Mouse (Mus musculus) CH12F3 (cell line): ENCODE results near the gene Fam241b.

Experiments
- in situ Hi-C: fragments of 300-500 bp; cut with MboI; formaldehyde crosslinking; loops from 2 replicates; pipeline ENCODE4 v1.14.3; 2020; ENCODE audit warnings: low sequenced_read_pairs

Gene Fam241b

DNA sequence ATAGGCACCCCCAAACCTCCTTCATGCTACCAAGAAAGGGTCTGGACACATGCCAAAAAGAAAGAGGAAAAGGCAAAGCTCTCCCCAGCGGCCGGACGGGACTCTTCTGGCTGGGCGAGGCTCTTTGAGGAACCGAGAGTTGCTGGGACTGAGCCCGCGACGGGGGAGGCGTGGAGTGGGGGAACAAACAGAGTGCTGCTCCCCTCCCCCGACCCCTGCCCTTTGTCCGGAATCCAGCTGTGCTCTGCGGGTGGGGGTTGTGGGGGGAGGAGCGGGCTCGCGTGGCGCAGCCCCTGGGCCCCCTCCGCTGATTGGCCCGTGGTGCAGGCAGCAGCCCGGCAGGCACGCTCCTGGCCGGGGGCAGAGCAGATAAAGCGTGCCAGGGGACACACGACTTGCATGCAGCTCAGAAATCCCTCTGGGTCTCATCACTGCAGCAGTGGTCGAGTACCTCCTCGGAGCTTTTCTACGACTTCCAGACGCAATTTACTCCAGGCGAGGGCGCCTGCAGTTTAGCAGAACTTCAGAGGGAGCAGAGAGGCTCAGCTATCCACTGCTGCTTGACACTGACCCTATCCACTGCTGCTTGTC is 10.9 kb downstream of the Fam241b start, which contains the start of gene Neurog3:
Gene Neurog3 (plus strand): TSS at position 400 of the 591 bp plus-strand sequence.
- in situ Hi-C loops: no loop called here

DNA sequence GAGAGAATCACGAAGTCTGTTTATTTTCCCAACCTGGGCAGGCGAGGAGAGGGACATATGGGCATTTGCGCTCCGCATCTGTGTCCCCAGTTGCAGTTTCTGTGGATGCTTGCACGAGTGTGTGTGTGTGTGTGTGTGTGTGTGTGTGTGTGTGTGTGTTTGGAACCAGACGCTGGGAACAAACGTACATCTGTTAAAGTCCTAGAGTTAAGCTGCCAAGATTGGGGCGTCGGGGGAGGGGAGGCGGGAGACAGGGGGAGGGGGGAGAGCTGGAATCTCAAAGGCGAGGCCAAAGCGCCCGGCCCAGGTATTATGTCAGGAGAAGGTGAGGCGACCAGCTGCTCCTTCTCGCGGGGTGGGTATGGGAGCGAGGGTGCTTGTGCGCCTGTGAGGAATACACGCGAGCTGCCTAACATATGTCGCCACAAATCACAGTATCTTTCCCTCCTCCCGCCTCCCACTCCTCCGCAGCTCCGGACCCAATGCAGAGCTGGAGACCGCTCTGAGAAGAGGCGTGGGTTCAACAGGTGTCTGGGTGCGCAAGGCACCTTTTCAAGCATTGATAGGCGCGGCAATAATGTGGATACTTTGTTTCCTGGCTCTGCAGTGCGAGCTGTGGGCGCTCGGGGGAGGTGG is 15.3 kb downstream of the Fam241b start:
- in situ Hi-C loops: no loop called here

- in situ Hi-C loops: no loop called here
Observed at GRCm38 (mm10) chr10:62127711-62128231, 15.9 kb downstream of the Fam241b start.

DNA sequence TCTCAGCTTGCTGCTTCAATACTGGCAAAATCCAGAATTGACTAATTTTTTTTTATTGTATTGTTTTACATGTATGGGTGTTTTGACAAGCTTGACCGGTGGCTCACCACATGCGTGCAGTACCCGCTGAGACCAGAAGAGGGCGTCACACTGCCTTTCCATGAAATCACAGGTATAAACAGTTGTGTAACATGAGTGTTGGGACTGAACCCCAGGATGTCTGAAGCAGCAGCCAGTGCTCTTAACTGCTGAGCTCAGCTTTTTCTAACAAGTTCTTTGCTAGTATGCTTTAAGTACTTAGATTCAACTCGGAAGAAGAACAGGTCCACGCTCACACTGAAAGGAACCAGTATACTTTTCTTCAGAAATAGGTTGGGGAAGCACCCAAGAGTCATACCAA is 16.6 kb downstream of the Fam241b start:
- in situ Hi-C loops: no loop called here

DNA sequence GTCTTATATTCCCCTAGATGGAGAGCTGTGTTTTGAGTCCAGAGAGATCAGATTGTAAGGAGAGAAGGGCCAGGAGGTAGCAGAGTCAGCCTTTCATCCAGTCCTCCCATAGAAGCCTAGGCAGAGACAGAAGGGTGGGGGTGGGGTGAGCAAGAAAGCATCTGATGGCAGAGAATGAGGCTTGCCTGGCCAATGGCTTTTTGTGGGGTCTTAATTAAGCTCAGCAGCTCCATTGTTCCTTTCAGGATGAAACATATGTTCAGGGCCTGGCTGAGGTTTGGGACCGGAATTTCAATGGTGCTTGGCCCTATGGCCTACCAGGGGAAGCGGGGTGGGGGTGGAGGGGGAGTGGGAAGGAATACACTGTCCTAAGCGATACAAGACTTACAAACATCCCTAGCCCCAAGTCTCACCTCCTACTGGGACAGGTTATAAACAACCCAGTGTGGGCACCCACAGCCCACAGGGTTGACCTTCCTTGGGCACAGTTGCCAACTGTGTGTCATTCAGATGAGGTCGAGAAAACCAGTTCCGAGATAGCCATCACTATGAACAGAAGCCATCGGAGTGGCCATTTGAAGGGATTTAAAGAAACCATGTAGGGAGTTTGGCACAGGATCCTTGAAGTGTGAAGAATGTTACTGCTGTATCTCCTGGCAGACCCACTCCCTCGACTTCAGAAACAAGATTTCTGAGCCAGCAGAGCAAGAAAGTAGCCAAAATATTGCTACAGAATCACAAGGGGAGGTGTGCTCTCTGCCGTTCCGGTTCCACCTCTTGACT is 29.7 kb downstream of the Fam241b start:
- in situ Hi-C loops: no loop called here

- in situ Hi-C loops: no loop called here
Observed at GRCm38 (mm10) chr10:62111207-62111576, 32.5 kb downstream of the Fam241b start.

- in situ Hi-C loops: no loop called here
Observed at GRCm38 (mm10) chr10:62110504-62111206, 33.1 kb downstream of the Fam241b start.

GRCm38 (mm10) chr10:62107048-62107447 is 36.7 kb downstream of the Fam241b start:
- in situ Hi-C loops: loop anchor here (10.0 kb wide), 1 partner anchor 122 kb away; no protein-coding TSS in a partner anchor

DNA sequence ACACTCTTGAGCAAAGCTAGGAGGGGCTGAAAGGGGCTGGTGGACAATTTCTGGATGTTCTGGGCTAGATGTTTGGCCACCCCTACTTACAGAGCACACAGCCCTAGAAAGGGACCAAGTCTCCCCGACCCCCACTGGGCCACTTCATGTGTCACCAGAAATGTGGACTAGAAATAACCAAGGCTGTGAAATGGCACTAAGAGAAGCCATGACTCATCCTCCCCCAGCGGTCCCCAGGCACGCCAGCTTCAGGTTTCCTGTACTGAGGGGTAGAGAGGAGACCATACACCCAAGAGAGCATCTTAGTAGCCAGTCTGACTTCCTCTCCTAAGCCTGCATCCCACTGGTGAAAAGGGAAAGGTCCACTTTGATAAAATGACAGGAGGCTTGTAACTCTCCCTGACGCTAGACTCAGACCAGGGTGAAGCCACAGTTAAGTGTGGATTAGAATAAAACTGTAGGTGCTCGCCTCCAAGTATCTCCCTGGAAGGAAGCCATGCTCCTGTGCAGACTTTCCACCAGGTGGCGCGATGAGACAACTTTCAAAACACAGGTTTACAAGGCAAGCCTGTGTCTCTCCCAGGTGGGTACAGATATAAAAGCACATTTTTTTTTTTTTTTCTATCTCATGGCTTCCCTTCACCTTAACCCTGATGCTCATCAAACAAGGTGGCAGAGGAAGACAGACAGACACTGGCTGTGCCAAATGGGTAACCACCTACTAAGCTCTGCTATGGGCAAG is 38.7 kb downstream of the Fam241b start:
- in situ Hi-C loops: loop anchor here (5.0 to 10.0 kb wide), 4 partner anchors 48 to 268 kb away; no protein-coding TSS in a partner anchor

GRCm38 (mm10) chr10:62101504-62102439 is 41.9 kb downstream of the Fam241b start:
- in situ Hi-C loops: loop anchor here (5.0 to 10.0 kb wide), 4 partner anchors 44 to 264 kb away; no protein-coding TSS in a partner anchor

GRCm38 (mm10) chr10:62099749-62100403 is 43.8 kb downstream of the Fam241b start:
- in situ Hi-C loops: loop anchor here (5.0 to 10.0 kb wide), 4 partner anchors 43 to 263 kb away; no protein-coding TSS in a partner anchor

DNA sequence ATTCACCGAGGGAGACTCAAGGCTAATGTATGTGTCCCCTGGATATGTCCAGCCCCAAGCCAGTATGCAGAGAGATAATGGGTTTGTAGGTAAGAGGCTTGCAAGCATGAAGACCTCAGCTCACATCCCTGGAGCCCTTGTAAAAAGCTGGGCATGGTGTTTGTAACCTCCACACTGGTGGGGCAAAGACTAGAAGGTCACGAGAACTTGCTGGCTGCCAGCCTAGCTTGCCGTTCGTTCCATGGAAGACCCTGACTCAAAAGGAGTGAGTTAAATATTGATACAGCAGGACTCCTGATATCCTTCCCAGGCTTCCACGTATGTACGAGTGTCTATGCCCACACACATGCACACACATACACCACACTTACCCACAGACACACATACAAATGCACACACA is 49.3 kb downstream of the Fam241b start:
- in situ Hi-C loops: no loop called here

GRCm38 (mm10) chr10:62093903-62094302 is 49.8 kb downstream of the Fam241b start:
- in situ Hi-C loops: no loop called here

- in situ Hi-C loops: no loop called here
Observed at GRCm38 (mm10) chr10:62089486-62089885, 54.2 kb downstream of the Fam241b start.

- in situ Hi-C loops: no loop called here
Observed at GRCm38 (mm10) chr10:62089071-62089470, 54.6 kb downstream of the Fam241b start.

DNA sequence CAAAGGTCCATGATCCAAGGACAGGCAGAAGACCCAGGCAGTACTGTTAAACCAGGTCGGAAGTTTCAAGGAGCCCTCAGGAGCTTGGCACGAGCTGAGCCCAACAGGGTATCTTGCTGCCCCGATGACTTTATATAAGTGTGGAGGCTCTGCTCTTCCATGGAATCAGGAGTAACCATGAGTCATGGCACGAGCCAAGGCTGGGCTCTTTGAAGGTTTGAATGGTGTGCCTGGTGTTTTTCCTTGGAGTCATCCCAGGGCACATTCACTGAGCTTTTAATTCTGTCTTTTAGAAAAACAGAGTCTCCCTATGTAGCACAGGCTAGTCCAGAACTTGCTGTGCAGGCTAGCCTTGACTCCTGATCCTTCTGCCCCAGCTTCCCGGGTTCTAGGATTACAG is 55.3 kb downstream of the Fam241b start:
- in situ Hi-C loops: no loop called here

GRCm38 (mm10) chr10:62086826-62087225 is 56.9 kb downstream of the Fam241b start:
- in situ Hi-C loops: no loop called here

GRCm38 (mm10) chr10:62086044-62086443 is 57.7 kb downstream of the Fam241b start:
- in situ Hi-C loops: no loop called here
